Mouse (Mus musculus) neural tube, embryonic 13.5 days (tissue): ENCODE measurements at regions not wholly inside any gene's neighbourhood (a gene's known extent, or its start where the extent isn't known, plus 50 kb on each side); places are given as distances from the start of the nearest gene placed in this dataset.

Source experiments
- ATAC-seq: fragments of 200-750 bp; cut with Nextera tagmentation; 2 replicates; pipeline ENCODE4 v1.8.0; 2017; ENCODE audit warnings: low read depth, mild to moderate bottlenecking, moderate TSS enrichment, moderate library complexity
- H3K27ac ChIP-seq: fragments of 300-500 bp; sonication (generic); replicated peaks from 2 replicates; pipeline ENCODE4 v1.5.1; 2015; ENCODE audit warnings: moderate library complexity, mild to moderate bottlenecking, inconsistent platforms
- H3K27me3 ChIP-seq: fragments of 300-500 bp; sonication (generic); 2 replicates; pipeline ENCODE4 v1.6.1; 2015; ENCODE audit warnings: mild to moderate bottlenecking, inconsistent platforms
- H3K36me3 ChIP-seq: fragments of 300-500 bp; sonication (generic); 2 replicates; pipeline ENCODE4 v1.6.1; 2015; ENCODE audit warnings: mild to moderate bottlenecking, inconsistent platforms
- H3K4me1 ChIP-seq: fragments of 300-500 bp; sonication (generic); replicated peaks from 2 replicates; pipeline ENCODE4 v1.6.1; 2015; ENCODE audit warnings: inconsistent platforms
- H3K4me2 ChIP-seq: fragments of 300-500 bp; sonication (generic); 2 replicates; pipeline ENCODE4 v1.6.1; 2015; ENCODE audit warnings: inconsistent platforms, mild to moderate bottlenecking, moderate library complexity
- H3K4me3 ChIP-seq: fragments of 300-500 bp; sonication (generic); 2 replicates; pipeline ENCODE4 v1.5.1; 2015; ENCODE audit warnings: mild to moderate bottlenecking, inconsistent platforms
- H3K9ac ChIP-seq: fragments of 300-500 bp; sonication (generic); 2 replicates; pipeline ENCODE4 v1.6.1; 2015; ENCODE audit warnings: moderate library complexity, mild to moderate bottlenecking, inconsistent platforms
- H3K9me3 ChIP-seq: fragments of 300-500 bp; sonication (generic); 2 replicates; pipeline ENCODE4 v1.6.1; 2016; ENCODE audit warnings: inconsistent platforms
- WGBS: fragments of 180-500 bp; shearing (Covaris S2); methylation state at CpG from one replicate; pipeline ENCODE4 v1.1.7; 2015; 5-methylcytosine and 5-hydroxymethylcytosine counted together

DNA sequence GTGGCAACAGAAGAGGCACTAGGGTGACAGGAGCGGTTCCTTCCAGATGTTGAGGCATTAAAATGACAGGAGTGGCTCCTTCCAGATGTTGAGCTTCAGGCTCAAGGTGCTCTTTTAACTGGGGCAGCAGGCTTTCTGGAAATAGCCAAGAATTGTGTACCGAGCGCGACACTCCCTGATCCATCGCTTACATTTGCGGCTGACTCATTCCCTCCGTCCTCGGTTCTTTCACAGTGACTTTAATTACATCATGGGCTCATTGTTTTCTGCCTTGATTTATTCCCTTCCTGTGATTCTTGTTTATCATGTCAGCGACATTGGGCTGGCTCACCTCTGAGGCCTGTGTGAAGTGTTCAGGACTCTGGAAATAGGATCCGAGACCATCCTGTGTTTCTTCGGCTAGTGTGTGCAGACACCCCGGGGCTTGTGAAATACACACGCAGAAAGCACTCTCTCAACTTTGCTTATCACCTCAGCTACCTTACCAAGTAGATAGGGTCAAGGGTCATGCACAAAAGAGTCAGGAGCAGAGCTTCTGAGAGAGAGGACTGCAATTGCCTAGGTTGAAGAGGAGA is 63.1 kb upstream of the Slc35c1 start:
- Histone ChIP-seq H3K27ac (no peak overlapping the region), H3K4me3 (no peak overlapping the region), H3K9me3 (no peaks in the 10 kb centered on the region), H3K27me3 (no peaks in the 10 kb centered on the region), H3K36me3 (no peaks in the 10 kb centered on the region), H3K4me2 (no peak overlapping the region), H3K4me1 (peaks cover 29% of the 10 kb centered on the region), H3K9ac (no peak overlapping the region)
- WGBS = 71% methylated on average over 13 of the region's 13 CpGs
- ATAC-seq = no peak

DNA sequence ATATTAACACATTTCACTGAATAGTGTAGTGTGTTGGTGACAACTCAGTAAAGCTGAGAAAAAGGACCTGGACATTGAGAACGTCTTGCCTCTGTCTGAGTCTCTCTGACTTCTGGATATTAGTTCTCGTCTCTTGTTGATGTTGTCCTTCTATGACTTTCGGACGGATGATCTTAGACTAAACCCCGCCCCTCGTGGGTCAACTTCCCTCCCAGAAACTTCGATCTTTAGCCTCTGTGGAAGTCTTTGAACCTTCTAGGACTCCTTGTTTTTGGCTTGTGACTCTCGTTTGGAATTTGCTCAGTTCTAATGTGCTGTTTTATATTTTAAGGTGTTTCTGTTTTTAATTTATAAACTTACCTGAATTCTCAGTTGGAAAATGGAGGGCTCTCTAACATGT is 61.2 kb upstream of the Slc35c1 start:
- Histone ChIP-seq H3K27ac (no peak overlapping the region), H3K36me3 (no peaks in the 10 kb centered on the region), H3K4me2 (no peak overlapping the region), H3K9me3 (no peaks in the 10 kb centered on the region), H3K4me1 (peaks cover 21% of the 10 kb centered on the region), H3K9ac (no peak overlapping the region), H3K4me3 (no peak overlapping the region), H3K27me3 (no peaks in the 10 kb centered on the region)
- 88% methylated on average over 8 of the region's 8 CpGs for WGBS
- no peak for ATAC-seq

DNA sequence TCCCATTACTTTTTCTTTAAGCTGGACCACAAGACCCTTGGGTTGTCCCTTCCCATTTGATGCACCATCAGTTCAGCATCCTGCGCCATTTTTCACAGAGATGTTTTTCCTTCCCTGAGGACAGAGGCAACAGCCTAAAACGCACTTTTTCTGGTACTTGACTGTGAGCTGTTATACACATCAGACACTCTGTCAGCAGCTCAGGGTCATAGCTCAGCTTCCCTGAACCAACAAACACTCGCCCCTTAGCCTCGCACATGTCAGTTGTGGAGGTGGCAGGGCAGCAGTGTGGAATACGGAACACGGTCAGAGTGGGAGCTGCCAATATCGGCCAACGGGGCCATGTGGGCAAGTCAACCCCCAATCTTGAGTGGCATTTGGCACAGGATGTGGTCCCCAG is 59.1 kb upstream of the Slc35c1 start:
- Histone ChIP-seq H3K9ac (no peak overlapping the region), H3K9me3 (no peaks in the 10 kb centered on the region), H3K4me3 (no peak overlapping the region), H3K27me3 (no peaks in the 10 kb centered on the region; the same call in 1 of the 2 replicates), H3K36me3 (no peaks in the 10 kb centered on the region), H3K27ac (no peak overlapping the region), H3K4me2 (no peak overlapping the region), H3K4me1 (0 out of 2 replicates have a peak, but pooled peaks cover under 1% of the 10 kb centered on the region)
- 83% methylated on average over 8 of the region's 8 CpGs for WGBS
- no peak for ATAC-seq

DNA sequence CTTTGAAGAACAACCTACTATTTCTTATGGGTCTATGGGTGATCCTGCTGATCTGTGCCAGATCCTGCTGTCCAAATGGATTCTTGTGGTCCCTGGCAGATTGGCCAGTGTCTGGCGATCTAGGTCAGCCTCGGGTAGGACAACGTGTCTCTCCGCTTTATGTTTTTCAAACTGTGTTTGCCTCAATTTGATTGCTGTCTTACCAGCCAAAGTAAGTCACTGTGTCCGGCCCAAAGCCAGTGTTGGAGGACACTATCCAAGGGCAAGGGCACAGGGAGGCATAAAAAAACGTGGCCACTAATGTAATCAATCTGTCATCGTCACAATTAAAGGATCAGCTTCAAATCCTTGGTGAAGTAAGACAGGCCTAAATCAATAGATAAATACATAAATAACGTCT is 58.6 kb upstream of the Slc35c1 start:
- no peaks in the 10 kb centered on the region for H3K4me1 ChIP-seq
- H3K27me3 ChIP-seq = no peaks in the 10 kb centered on the region; the same call in 1 of the 2 replicates
- ATAC-seq = no peak
- no peaks in the 10 kb centered on the region for H3K9me3 ChIP-seq
- no peak overlapping the region for H3K4me3 ChIP-seq
- no peak overlapping the region for H3K4me2 ChIP-seq
- no peak overlapping the region for H3K27ac ChIP-seq
- no peak overlapping the region for H3K9ac ChIP-seq
- no peaks in the 10 kb centered on the region for H3K36me3 ChIP-seq
- WGBS = 81% methylated on average over 8 of the region's 8 CpGs

DNA sequence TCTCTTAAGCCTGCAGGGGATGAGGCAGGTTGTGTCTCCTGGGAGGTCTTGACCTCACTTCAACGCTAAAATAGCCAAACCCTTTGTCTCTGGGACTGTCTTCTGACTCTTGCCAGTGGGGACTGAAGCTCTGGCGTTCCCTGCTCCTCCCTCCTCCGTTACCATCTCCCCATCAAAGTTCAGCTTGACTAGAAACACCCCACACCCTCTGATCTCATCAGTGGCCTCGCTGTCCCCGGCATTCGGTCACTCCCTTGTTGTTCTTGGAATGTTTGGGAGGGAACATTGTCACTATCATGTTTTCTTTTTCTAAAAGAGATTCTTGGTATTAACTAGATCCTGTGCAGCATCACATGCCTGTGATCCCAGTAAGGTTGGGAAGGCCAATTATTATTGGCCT is 54.6 kb upstream of the Slc35c1 start:
- H3K36me3 ChIP-seq = no peaks in the 10 kb centered on the region
- no peaks in the 10 kb centered on the region; the same call in 1 of the 2 replicates for H3K4me1 ChIP-seq
- H3K27me3 ChIP-seq = no peaks in the 10 kb centered on the region; the same call in 1 of the 2 replicates
- H3K27ac ChIP-seq = no peak overlapping the region
- H3K9ac ChIP-seq = no peak overlapping the region
- WGBS = 49% methylated on average over 6 of the region's 6 CpGs
- no peaks in the 10 kb centered on the region for H3K9me3 ChIP-seq
- no peak overlapping the region for H3K4me3 ChIP-seq
- no peak overlapping the region for H3K4me2 ChIP-seq
- ATAC-seq = no peak

DNA sequence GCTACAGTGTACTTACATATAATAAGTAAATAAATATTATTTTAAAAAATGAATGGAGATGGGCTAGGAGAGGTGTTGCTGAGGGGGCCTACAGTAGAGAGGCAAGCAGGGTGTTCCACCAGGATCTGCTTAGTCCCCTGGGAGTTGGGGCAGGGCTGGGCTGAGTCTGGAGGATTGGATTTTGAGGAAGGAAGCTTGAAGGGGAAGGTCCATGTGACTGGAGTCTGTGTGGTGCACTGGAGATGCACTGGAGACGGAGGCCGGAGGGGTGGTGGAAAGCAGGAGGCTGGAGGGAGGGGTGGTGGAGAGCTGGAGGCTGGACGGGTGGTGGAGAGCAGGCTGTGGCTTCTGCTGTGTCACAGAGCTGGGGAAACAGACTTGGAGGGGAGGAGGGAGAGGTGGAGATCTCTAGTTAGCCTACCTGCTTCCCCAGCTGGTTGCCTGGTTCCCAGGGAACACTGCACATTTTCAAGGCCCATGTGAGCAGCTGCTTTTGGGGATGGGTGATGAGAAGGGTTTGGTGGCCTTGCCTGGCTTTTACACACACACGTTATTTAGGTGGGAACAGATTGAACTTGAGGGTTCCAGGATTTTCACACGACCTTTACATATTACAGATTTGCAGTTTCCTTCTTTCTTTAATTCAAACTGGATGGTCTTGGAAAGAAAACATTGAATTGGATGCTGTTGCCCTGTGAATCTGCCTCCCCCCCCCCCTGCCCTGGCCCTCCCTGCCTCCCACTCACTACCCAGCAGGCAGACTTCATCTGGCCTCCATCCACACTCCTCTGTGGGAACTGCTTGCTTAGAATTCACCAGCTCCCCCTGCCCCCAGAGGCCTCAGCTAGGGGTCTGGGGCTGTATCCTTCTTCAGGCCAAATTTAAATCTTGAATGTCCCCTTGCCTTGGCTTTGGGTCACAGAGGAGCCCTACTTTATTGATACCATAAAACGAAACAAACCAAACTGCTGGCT is 51.7 kb upstream of the Slc35c1 start:
- H3K4me3 ChIP-seq = no peak overlapping the region
- H3K9ac ChIP-seq = no peak overlapping the region
- no peak overlapping the region for H3K27ac ChIP-seq
- 77% methylated on average over 6 of the region's 6 CpGs for WGBS
- H3K4me1 ChIP-seq = no peaks in the 10 kb centered on the region; the same call in 1 of the 2 replicates
- no peak overlapping the region for H3K4me2 ChIP-seq
- H3K9me3 ChIP-seq = no peaks in the 10 kb centered on the region
- no peaks in the 10 kb centered on the region; the same call in 1 of the 2 replicates for H3K27me3 ChIP-seq
- no peaks in the 10 kb centered on the region for H3K36me3 ChIP-seq
- ATAC-seq = no peak
